Mouse (Mus musculus): ENCODE data around the gene Tmem101. TPM values are rescaled to one million over a fixed set of nuclear protein-coding genes. Genes with fewer than 3 reads are reported as not detected.
A peak's percentile ranks its signal among the peaks of the same experiment; 100 is the strongest.
"Not testable (repeated sequence)": the region's sequence is repeated elsewhere in the genome, so short reads cannot be mapped to it uniquely, and the experiment has no call there.

Tmem101 gene
- polyA plus RNA-seq, 1 experiment from 2014 or later = 11.4 TPM

- 72% methylated on average over 5 of the region's 5 CpGs for WGBS
- H3K27me3 ChIP-seq (replicated peaks; ENCODE audit: control insufficient read depth, insufficient read depth, low read length) = no peaks in the 10 kb centered on the region
- H3K9me3 ChIP-seq (ENCODE audit: control insufficient read depth) = no peaks in the 10 kb centered on the region
- TF ChIP-seq CTCF (IDR thresholded peaks at IDR 0.05; ENCODE audit: low read depth) = no peak
- no peak overlapping the region for H3K27ac ChIP-seq (ENCODE audit: low read depth, low read length)
- no peak overlapping the region for H3K4me2 ChIP-seq (replicated peaks; ENCODE audit: low read depth)
- no peak overlapping the region for H3K4me3 ChIP-seq (ENCODE audit: low read depth, low read length)
- H3K4me1 ChIP-seq (replicated peaks; ENCODE audit: control insufficient read depth, insufficient read depth, low read length) = 0 out of 2 replicates have a peak, but pooled peaks cover 6% of the 10 kb centered on the region
- peaks cover 28% of the 10 kb centered on the region for H3K36me3 ChIP-seq (ENCODE audit: control insufficient read depth, insufficient read depth)
- ATAC-seq = no peak
- no peak overlapping the region for H3K9ac ChIP-seq (ENCODE audit: low read depth, low read length)
Measured at GRCm38 (mm10) chr11:102159781-102160180, 3.6 kb upstream of the Tmem101 start.

- peaks cover 18% of the 10 kb centered on the region for H3K36me3 ChIP-seq (ENCODE audit: control insufficient read depth, insufficient read depth)
- not testable (repeated sequence) for H3K4me2 ChIP-seq (replicated peaks; ENCODE audit: low read depth); H3K4me3 ChIP-seq (ENCODE audit: low read depth, low read length); H3K27me3 ChIP-seq (replicated peaks; ENCODE audit: control insufficient read depth, insufficient read depth, low read length); H3K9ac ChIP-seq (ENCODE audit: low read depth, low read length); H3K4me1 ChIP-seq (replicated peaks; ENCODE audit: control insufficient read depth, insufficient read depth, low read length); H3K27ac ChIP-seq (ENCODE audit: low read depth, low read length); ATAC-seq; H3K9me3 ChIP-seq (ENCODE audit: control insufficient read depth)
- 79% methylated on average over 2 of the region's 2 CpGs for WGBS
- TF ChIP-seq CTCF (IDR thresholded peaks at IDR 0.05; ENCODE audit: low read depth) = peak; percentile 17; the same call in 1 of the 2 replicates
Measured at GRCm38 (mm10) chr11:102158024-102158423, 1.8 kb upstream of the Tmem101 start.

GRCm38 (mm10) chr11:102156786-102157089 lies 534 bp upstream of the Tmem101 start:
- Histone ChIP-seq H3K9ac (ENCODE audit: low read depth, low read length) (no peak overlapping the region), H3K9me3 (ENCODE audit: control insufficient read depth) (no peaks in the 10 kb centered on the region), H3K4me1 (replicated peaks; ENCODE audit: control insufficient read depth, insufficient read depth, low read length) (0 out of 2 replicates have a peak, but pooled peaks cover 6% of the 10 kb centered on the region), H3K27ac (ENCODE audit: low read depth, low read length) (no peak overlapping the region), H3K27me3 (replicated peaks; ENCODE audit: control insufficient read depth, insufficient read depth, low read length) (no peaks in the 10 kb centered on the region), H3K4me2 (replicated peaks; ENCODE audit: low read depth) (no peak overlapping the region; the same call in 1 of the 2 replicates), H3K36me3 (ENCODE audit: control insufficient read depth, insufficient read depth) (peaks cover 21% of the 10 kb centered on the region), H3K4me3 (ENCODE audit: low read depth, low read length) (no peak overlapping the region)
- ATAC-seq = no peak
- no peak for TF ChIP-seq CTCF (IDR thresholded peaks at IDR 0.05; ENCODE audit: low read depth)
- 15% methylated on average over 1 of the region's 1 CpGs for WGBS

- Histone ChIP-seq H3K4me3 (ENCODE audit: low read depth, low read length) (peak overlapping the region; percentile 53), H3K4me2 (replicated peaks; ENCODE audit: low read depth) (peak overlapping the region; percentile 67)
- TF ChIP-seq CTCF (IDR thresholded peaks at IDR 0.05; ENCODE audit: low read depth) = peak; percentile 16; the same call in 1 of the 2 replicates
Measured at GRCm38 (mm10) chr11:102147213-102147989, 8.8 kb downstream of the Tmem101 start.

GRCm38 (mm10) chr11:102146531-102146930 lies 9.7 kb downstream of the Tmem101 start:
- Histone ChIP-seq H3K9me3 (ENCODE audit: control insufficient read depth) (no peaks in the 10 kb centered on the region), H3K4me1 (replicated peaks; ENCODE audit: control insufficient read depth, insufficient read depth, low read length) (peaks cover 2% of the 10 kb centered on the region; the same call in 1 of the 2 replicates), H3K9ac (ENCODE audit: low read depth, low read length) (peak overlapping the region; percentile 58), H3K36me3 (ENCODE audit: control insufficient read depth, insufficient read depth) (peaks cover 7% of the 10 kb centered on the region; the same call in 1 of the 2 replicates), H3K27ac (ENCODE audit: low read depth, low read length) (peak overlapping the region; percentile 94), H3K4me2 (replicated peaks; ENCODE audit: low read depth) (peak overlapping the region; percentile 67), H3K27me3 (replicated peaks; ENCODE audit: control insufficient read depth, insufficient read depth, low read length) (peaks cover 10% of the 10 kb centered on the region; the same call in 1 of the 2 replicates), H3K4me3 (ENCODE audit: low read depth, low read length) (peak overlapping the region; percentile 53)
- ATAC-seq = no peak
- 11% methylated on average over 17 of the region's 17 CpGs for WGBS
- TF ChIP-seq CTCF (IDR thresholded peaks at IDR 0.05; ENCODE audit: low read depth) = no peak

More at GRCm38 (mm10) chr11:102147213-102147989, 8.8 kb downstream of the Tmem101 start:
- peaks cover 2% of the 10 kb centered on the region; the same call in 1 of the 2 replicates for H3K4me1 ChIP-seq (replicated peaks; ENCODE audit: control insufficient read depth, insufficient read depth, low read length)
- ATAC-seq = no peak
- H3K27ac ChIP-seq (ENCODE audit: low read depth, low read length) = no peak overlapping the region
- H3K9ac ChIP-seq (ENCODE audit: low read depth, low read length) = 0 out of 2 replicates have a peak overlapping the region, but pooled peaks have one; percentile 58
- peaks cover 16% of the 10 kb centered on the region; the same call in 1 of the 2 replicates for H3K36me3 ChIP-seq (ENCODE audit: control insufficient read depth, insufficient read depth)
- WGBS = 21% methylated on average over 34 of the region's 34 CpGs
- H3K9me3 ChIP-seq (ENCODE audit: control insufficient read depth) = no peaks in the 10 kb centered on the region
- peaks cover 10% of the 10 kb centered on the region; the same call in 1 of the 2 replicates for H3K27me3 ChIP-seq (replicated peaks; ENCODE audit: control insufficient read depth, insufficient read depth, low read length)

GRCm38 (mm10) chr11:102146005-102146404 lies 10.2 kb downstream of the Tmem101 start:
- no peak for TF ChIP-seq CTCF (IDR thresholded peaks at IDR 0.05; ENCODE audit: low read depth)
- H3K4me3 ChIP-seq (ENCODE audit: low read depth, low read length) = peak overlapping the region; percentile 53
- peak overlapping the region; percentile 58 for H3K9ac ChIP-seq (ENCODE audit: low read depth, low read length)
- peaks cover 10% of the 10 kb centered on the region; the same call in 1 of the 2 replicates for H3K27me3 ChIP-seq (replicated peaks; ENCODE audit: control insufficient read depth, insufficient read depth, low read length)
- no peaks in the 10 kb centered on the region for H3K9me3 ChIP-seq (ENCODE audit: control insufficient read depth)
- H3K36me3 ChIP-seq (ENCODE audit: control insufficient read depth, insufficient read depth) = peaks cover 4% of the 10 kb centered on the region; the same call in 1 of the 2 replicates
- WGBS = 5% methylated on average over 16 of the region's 16 CpGs
- H3K27ac ChIP-seq (ENCODE audit: low read depth, low read length) = peak overlapping the region; percentile 94
- peak overlapping the region; percentile 67 for H3K4me2 ChIP-seq (replicated peaks; ENCODE audit: low read depth)
- H3K4me1 ChIP-seq (replicated peaks; ENCODE audit: control insufficient read depth, insufficient read depth, low read length) = peaks cover 2% of the 10 kb centered on the region; the same call in 1 of the 2 replicates
- peak; percentile 72 for ATAC-seq
